Mouse (Mus musculus): ENCODE data around the gene Gse1.

DNA sequence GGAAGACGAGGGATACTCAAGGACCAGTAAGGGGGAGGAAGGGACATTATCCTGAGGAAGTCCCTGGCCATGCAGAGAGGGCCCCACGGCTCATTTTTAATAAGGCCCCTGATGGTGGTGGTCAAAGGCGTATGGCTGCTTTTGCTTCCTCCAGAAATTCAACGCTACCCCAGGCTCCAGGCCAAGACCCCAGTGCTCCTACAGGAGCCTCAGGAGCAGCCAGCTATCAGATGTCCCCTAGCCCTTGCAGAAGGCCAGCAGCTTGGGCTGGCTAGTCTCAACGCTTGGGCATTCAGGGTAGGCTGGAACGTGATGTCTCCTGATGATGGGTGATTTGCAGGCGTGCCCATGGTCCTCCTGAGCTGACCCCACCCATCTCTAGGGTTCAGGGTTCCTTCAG is 204.2 kb downstream of the Gse1 start:
- TF ChIP-seq CTCF (conservative IDR thresholded peaks at IDR 0.05; ENCODE audit: low read length) (no peak), NANOG (IDR thresholded peaks at IDR 0.05; ENCODE audit: borderline replicate concordance, low read length) (no peak), POU5F1 (IDR thresholded peaks at IDR 0.05; ENCODE audit: borderline replicate concordance, low read length) (no peak)

All from E14TG2a.4 (cell line).